Mouse (Mus musculus) left cerebral cortex, adult 2 months (tissue): ENCODE data around the gene Arl15. TPM values are rescaled to one million over a fixed set of nuclear protein-coding genes. Genes with fewer than 3 reads are reported as not detected.

Experiments used
- DNase-seq, 2 experiments: peaks; one replicate each; pipeline ENCODE4 v3.0.0; 2021 to 2022; ENCODE audit warnings: low spot score in 2 of 2, mixed read lengths in 1 of 2; ENCODE audit errors: extremely low spot score in 1 of 2
- H3K27ac ChIP-seq: fragments of 200-600 bp; 2 replicates; pipeline ENCODE4 v1.8.1; 2022
- H3K4me3 ChIP-seq: fragments of 200-600 bp; 2 replicates; pipeline ENCODE4 v1.8.1; 2022
- CTCF ChIP-seq: fragments of 200-600 bp; IDR thresholded peaks from 2 replicates; pipeline ENCODE4 v1.8.1; 2022; ENCODE audit warnings: antibody characterized with exemption, mild to moderate bottlenecking, moderate library complexity
- intact Hi-C: fragments of 180-260 bp; cut with DNase I; formaldehyde crosslinking; loops from one replicate; pipeline ENCODE4 v1.15.1; 2025
- total RNA-seq, 2 experiments: library from RNA; stranded (reverse); gene quantifications; 2 replicates each; pipeline ENCODE4 v1.2.3; 2021

The Arl15 gene
- total RNA-seq, 2 experiments from 2014 or later = 34.2 to 35.5 TPM

- no peak for TF ChIP-seq CTCF
- no peak overlapping the region for H3K27ac ChIP-seq
- no peak for DNase-seq
- intact Hi-C loops = no loop called here
- H3K4me3 ChIP-seq = no peak overlapping the region
These were observed 270.7 kb downstream of the Arl15 start for GRCm38 (mm10) chr13:114065012-114065411.

- Histone ChIP-seq H3K27ac (no peak overlapping the region), H3K4me3 (no peak overlapping the region)
- TF ChIP-seq CTCF = no peak
- no peak for DNase-seq
- intact Hi-C loops = no loop called here
These were observed 274.1 kb downstream of the Arl15 start for GRCm38 (mm10) chr13:114068421-114068820.

GRCm38 (mm10) chr13:114071439-114071838 lies 277.1 kb downstream of the Arl15 start:
- H3K27ac ChIP-seq = no peak overlapping the region
- H3K4me3 ChIP-seq = no peak overlapping the region
- DNase-seq = no peak
- no peak for TF ChIP-seq CTCF
- intact Hi-C loops = loop anchor here (10.0 kb wide), 2 partner anchors 233 to 723 kb away; no protein-coding TSS in a partner anchor

- intact Hi-C loops = loop anchor here (10.0 kb wide), 2 partner anchors 230 to 720 kb away; no protein-coding TSS in a partner anchor
- no peak for DNase-seq
- no peak overlapping the region for H3K4me3 ChIP-seq
- H3K27ac ChIP-seq = no peak overlapping the region
- no peak for TF ChIP-seq CTCF
These were observed 280.2 kb downstream of the Arl15 start for GRCm38 (mm10) chr13:114074471-114074870.

GRCm38 (mm10) chr13:114075724-114076384 lies 281.5 kb downstream of the Arl15 start:
- Histone ChIP-seq H3K27ac (no peak overlapping the region), H3K4me3 (no peak overlapping the region)
- intact Hi-C loops = loop anchor here (2.0 to 10.0 kb wide), 5 partner anchors 199 to 719 kb away; partner anchors contain the start of gene Ndufs4
- peak in 1 of 2 experiments; percentile 39 for DNase-seq
- peak; percentile 77 for TF ChIP-seq CTCF

- no peak for DNase-seq
- intact Hi-C loops = loop anchor here (2.0 to 10.0 kb wide), 5 partner anchors 200 to 718 kb away; partner anchors contain the start of gene Ndufs4
- no peak for TF ChIP-seq CTCF
- H3K4me3 ChIP-seq = no peak overlapping the region
- H3K27ac ChIP-seq = no peak overlapping the region
These were observed 282.9 kb downstream of the Arl15 start for GRCm38 (mm10) chr13:114077181-114077580.

GRCm38 (mm10) chr13:114077584-114078270 lies 283.4 kb downstream of the Arl15 start:
- intact Hi-C loops = loop anchor here (2.0 to 10.0 kb wide), 6 partner anchors 200 to 717 kb away; partner anchors contain the start of gene Ndufs4
- DNase-seq = no peak
- no peak for TF ChIP-seq CTCF
- Histone ChIP-seq H3K27ac (no peak overlapping the region), H3K4me3 (no peak overlapping the region)

- no peak overlapping the region for H3K27ac ChIP-seq
- TF ChIP-seq CTCF = no peak
- DNase-seq = no peak
- intact Hi-C loops = loop anchor here (2.0 to 10.0 kb wide), 5 partner anchors 202 to 716 kb away; partner anchors contain the start of gene Ndufs4
- H3K4me3 ChIP-seq = no peak overlapping the region
These were observed 284.5 kb downstream of the Arl15 start for GRCm38 (mm10) chr13:114078851-114079250.

- intact Hi-C loops = loop anchor here (2.0 to 10.0 kb wide), 6 partner anchors 202 to 715 kb away; partner anchors contain the start of gene Ndufs4
- Histone ChIP-seq H3K4me3 (no peak overlapping the region), H3K27ac (no peak overlapping the region)
- DNase-seq = no peak
- TF ChIP-seq CTCF = no peak
These were observed 285.4 kb downstream of the Arl15 start for GRCm38 (mm10) chr13:114079751-114080150.

GRCm38 (mm10) chr13:114080491-114080890 lies 286.2 kb downstream of the Arl15 start:
- no peak overlapping the region for H3K27ac ChIP-seq

GRCm38 (mm10) chr13:114083570-114084138 lies 289.3 kb downstream of the Arl15 start:
- DNase-seq = no peak
- Histone ChIP-seq H3K4me3 (no peak overlapping the region), H3K27ac (no peak overlapping the region)
- TF ChIP-seq CTCF = no peak
- intact Hi-C loops = loop anchor here (10.0 kb wide), 1 partner anchor 441 kb away; no protein-coding TSS in a partner anchor

More at GRCm38 (mm10) chr13:114080491-114080890, 286.2 kb downstream of the Arl15 start:
- intact Hi-C loops = loop anchor here (10.0 kb wide), 1 partner anchor 444 kb away; no protein-coding TSS in a partner anchor
- TF ChIP-seq CTCF = no peak
- no peak overlapping the region for H3K4me3 ChIP-seq
- DNase-seq = no peak
